Mouse (Mus musculus) macrophage (primary cell): ENCODE data around the gene 1810043G02Rik. TPM values are rescaled to one million over a fixed set of nuclear protein-coding genes. Genes with fewer than 3 reads are reported as not detected.

Experiments used
- H3K27ac ChIP-seq: fragments of 350-480 bp; formaldehyde crosslinking; 2 replicates; pipeline ENCODE4 v1.9.0; 2021
- H3K36me3 ChIP-seq: fragments of 350-480 bp; formaldehyde crosslinking; 2 replicates; pipeline ENCODE4 v1.9.0; 2021; ENCODE audit errors: inconsistent target
- H3K4me3 ChIP-seq: fragments of 350-480 bp; formaldehyde crosslinking; 2 replicates; pipeline ENCODE4 v1.9.0; 2021; ENCODE audit errors: inconsistent target
- H3K79me2 ChIP-seq: fragments of 350-480 bp; formaldehyde crosslinking; 2 replicates; pipeline ENCODE4 v1.9.0; 2021; ENCODE audit errors: inconsistent target
- WGBS: methylation state at CpG from one replicate; pipeline ENCODE4 v1.1.7; 2026; ENCODE audit warnings: inconsistent platforms; ENCODE audit not compliant: missing documents; 5-methylcytosine and 5-hydroxymethylcytosine counted together
- polyA plus RNA-seq: library from polyadenylated mRNA; stranded (reverse); fragments of 250-400 nt; gene quantifications from 3 replicates; pipeline ENCODE4 v1.2.4, GENCODE M21; 2018; ENCODE audit warnings: inconsistent platforms

Gene 1810043G02Rik
- polyA plus RNA-seq, 1 experiment from 2014 or later: 9.8 TPM

DNA sequence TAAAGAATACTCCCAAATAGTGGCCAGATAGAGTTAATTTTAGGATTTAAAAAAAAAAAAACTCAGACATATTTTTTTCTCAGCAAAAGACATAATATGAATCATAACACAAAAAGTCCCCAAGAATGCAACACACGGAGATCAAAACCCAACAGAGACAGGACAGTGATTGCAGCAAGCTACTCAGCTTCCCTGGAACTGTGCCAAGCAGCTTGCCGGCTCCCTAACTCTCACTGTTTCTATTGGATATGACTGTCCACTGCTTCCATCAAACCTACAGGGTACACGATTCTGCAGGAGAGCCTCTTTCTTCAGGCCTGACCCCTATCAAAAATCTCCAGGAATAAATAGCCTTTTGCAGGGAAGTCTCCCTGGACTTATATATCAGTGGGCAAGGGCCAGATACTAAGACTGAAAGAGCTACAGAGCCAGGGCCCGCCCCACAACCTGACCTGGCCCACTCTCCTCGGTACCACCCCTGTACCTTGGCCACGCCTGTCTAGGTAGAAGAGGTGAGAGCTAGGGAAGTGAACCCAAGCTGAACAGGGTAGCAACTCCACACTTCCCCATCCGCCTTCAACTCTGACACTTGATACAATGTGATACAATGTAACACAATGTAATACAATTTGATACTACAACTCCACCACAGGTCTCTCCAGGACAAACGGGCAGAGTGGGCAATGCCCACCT is 1.7 kb upstream of the 1810043G02Rik start:
- 74% methylated on average over 7 of the region's 8 CpGs for WGBS

DNA sequence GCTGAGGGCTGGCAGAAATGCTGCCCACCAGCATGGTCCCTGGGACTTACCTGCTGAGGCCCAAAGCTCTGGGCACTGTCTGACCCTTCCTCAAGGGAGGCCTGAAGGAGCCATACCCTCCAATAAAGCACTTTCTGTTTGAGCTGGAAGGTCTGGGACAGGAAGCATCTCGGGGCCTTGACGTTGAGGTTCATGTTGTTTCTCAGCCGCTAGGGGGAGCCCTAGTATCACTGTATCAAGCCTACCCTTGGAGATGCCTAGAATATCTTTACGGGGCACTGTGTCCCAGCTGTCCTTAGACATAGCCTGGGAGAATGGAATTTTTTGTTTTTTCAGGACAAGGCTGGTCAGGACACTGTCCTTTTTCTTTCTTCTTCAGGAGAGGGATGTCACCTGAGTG is 6.3 kb downstream of the 1810043G02Rik start:
- peaks cover 25% of the 10 kb centered on the region for H3K36me3 ChIP-seq
- WGBS: 2% methylated on average over 4 of the region's 4 CpGs
- no peak overlapping the region for H3K4me3 ChIP-seq
- H3K79me2 ChIP-seq: no peaks in the 10 kb centered on the region
- H3K27ac ChIP-seq: no peak overlapping the region

More for the DNA sequence above, 1.7 kb upstream of the 1810043G02Rik start:
- no peaks in the 10 kb centered on the region for H3K36me3 ChIP-seq
- no peaks in the 10 kb centered on the region for H3K79me2 ChIP-seq
- no peak overlapping the region for H3K27ac ChIP-seq
- H3K4me3 ChIP-seq: no peak overlapping the region

DNA sequence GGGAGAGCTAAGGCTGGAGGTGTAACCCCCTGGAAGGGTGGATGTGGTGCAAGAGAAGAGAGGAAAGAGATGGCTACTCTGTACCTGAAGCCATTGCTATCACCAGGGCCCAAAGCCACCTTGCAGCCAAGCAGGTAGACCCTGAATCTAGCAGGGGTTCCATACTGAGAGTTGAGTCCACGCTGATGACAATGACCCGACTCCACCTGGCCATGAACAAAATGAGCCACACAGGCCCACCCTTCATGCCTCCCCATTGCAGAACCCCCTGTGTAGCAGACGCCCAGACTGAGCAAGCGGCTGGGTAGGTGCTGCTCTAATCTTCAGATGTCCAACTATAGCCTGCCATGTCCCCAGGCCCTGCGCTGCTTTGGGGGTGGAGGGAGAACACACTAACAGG is 7.5 kb downstream of the 1810043G02Rik start:
- 91% methylated on average over 5 of the region's 5 CpGs for WGBS
- Histone ChIP-seq H3K27ac (no peak overlapping the region), H3K4me3 (no peak overlapping the region), H3K79me2 (no peaks in the 10 kb centered on the region), H3K36me3 (peaks cover 36% of the 10 kb centered on the region)

DNA sequence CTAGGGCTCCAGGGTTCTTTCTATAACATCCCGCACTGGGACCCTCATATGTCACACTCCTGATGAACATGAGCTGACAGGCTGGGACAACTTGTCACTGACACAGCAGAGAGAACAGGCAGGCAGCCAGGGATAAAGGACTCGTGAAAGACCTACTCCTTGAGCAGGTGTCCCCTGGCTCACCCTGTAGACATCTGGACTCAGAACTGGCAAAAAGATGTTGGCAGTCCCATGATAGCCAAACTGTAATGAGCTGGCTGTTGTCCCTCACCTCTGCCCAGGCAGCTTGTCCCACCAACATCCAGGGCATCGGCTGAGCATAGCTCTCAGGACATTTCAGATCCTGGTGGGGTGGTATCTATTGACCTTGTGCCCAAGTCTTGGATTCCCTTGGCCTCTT is 17.3 kb downstream of the 1810043G02Rik start:
- 95% methylated on average over 3 of the region's 3 CpGs for WGBS
- no peak overlapping the region for H3K4me3 ChIP-seq
- H3K79me2 ChIP-seq: no peaks in the 10 kb centered on the region
- peaks cover 76% of the 10 kb centered on the region for H3K36me3 ChIP-seq
- H3K27ac ChIP-seq: no peak overlapping the region

DNA sequence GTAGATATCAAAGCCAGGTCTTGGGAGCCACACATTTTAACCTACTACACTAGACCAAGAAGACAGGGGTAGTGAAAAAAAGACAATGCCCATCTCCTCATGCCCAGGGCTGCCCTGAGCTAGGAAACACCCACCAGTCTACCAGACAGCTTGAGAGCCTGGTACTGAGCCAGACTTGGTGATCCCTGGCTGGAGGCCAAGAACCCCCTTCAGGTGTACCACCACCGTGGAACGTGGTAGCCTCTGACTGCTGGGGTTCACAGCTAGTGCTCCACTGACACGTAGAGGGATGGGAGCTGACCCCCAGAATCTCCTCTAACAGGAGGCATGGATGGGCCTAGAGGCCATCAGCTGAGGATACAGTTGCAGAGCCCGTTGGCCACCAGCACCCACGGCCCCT is 21.9 kb downstream of the 1810043G02Rik start:
- 94% methylated on average over 5 of the region's 5 CpGs for WGBS
- Histone ChIP-seq H3K79me2 (peaks cover 20% of the 10 kb centered on the region), H3K27ac (no peak overlapping the region), H3K4me3 (no peak overlapping the region), H3K36me3 (peaks cover 61% of the 10 kb centered on the region)

DNA sequence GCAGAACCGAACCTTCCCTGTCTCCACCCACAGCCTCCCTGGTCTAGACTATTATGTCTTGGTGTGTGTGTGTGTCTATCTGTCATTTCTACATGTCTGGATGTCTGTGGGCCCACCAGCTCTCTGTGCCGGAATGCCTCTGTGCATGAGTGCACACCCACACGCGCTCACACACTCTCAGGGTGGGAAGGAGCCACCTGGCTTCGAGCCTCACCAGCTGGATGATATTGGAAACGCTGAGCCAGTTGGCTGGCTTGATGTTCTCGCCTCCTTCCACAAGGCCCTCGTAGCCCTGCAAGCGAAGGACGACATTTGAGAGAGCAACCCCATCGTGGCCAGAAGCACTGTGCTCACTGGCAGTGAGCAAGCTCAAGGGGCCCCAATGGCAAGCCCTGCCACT is 23.5 kb downstream of the 1810043G02Rik start:
- H3K79me2 ChIP-seq: peaks cover 36% of the 10 kb centered on the region
- H3K27ac ChIP-seq: no peak overlapping the region
- 97% methylated on average over 11 of the region's 11 CpGs for WGBS
- peaks cover 52% of the 10 kb centered on the region for H3K36me3 ChIP-seq
- H3K4me3 ChIP-seq: no peak overlapping the region

DNA sequence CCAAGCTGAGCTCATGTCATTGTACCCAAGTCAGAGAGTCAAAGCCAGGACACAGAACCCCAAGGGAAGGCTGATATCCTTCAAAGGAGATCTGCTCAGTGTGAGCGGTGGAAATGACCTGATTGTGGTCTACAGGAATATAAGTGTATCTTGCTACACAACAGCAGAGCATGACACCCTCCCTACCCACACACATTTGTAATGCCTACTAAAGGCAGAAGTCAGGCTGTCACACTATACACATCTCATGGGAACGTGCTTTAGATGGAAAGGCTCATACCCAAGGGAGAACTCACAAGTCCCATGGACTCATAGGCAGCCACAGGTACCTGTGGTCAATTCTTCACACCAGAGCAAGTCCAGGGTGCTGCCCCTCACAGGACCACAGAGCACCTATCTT is 24.0 kb downstream of the 1810043G02Rik start:
- Histone ChIP-seq H3K79me2 (peaks cover 41% of the 10 kb centered on the region), H3K4me3 (no peak overlapping the region), H3K36me3 (peaks cover 50% of the 10 kb centered on the region), H3K27ac (no peak overlapping the region)
- WGBS: 94% methylated on average over 2 of the region's 2 CpGs

DNA sequence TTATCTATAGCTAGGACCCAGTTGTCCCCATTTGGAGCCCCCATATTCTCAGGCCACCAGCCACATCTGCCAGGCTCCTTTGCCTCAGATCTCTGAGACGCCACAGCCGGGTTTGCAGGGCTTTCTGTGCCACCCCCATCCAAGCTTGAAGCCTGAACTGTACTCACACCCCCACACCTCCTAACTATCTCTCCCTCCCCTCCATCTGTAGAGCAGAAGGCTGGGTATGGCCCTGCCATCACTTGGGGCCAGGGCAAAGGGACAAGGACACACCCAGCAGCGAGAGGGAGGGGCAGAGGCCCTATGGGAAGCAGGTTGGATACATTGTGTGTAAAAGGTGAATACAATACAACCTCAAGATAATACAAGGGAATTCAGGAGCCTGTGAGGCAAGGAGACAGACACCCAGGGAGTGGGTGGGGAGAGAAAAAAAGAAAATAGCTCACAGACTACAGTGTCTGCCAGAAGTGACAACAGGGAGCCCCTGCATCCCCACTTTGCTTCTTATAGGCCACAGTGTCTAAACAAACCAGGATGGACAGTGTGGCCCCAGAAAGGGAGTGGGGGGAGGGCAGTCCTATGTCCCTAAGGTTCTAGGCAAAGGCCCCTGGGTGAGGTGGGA is 26.3 kb downstream of the 1810043G02Rik start:
- WGBS: 100% methylated on average over 3 of the region's 3 CpGs
- H3K79me2 ChIP-seq: peaks cover 59% of the 10 kb centered on the region
- peaks cover 31% of the 10 kb centered on the region for H3K36me3 ChIP-seq
- no peak overlapping the region for H3K4me3 ChIP-seq
- no peak overlapping the region for H3K27ac ChIP-seq

DNA sequence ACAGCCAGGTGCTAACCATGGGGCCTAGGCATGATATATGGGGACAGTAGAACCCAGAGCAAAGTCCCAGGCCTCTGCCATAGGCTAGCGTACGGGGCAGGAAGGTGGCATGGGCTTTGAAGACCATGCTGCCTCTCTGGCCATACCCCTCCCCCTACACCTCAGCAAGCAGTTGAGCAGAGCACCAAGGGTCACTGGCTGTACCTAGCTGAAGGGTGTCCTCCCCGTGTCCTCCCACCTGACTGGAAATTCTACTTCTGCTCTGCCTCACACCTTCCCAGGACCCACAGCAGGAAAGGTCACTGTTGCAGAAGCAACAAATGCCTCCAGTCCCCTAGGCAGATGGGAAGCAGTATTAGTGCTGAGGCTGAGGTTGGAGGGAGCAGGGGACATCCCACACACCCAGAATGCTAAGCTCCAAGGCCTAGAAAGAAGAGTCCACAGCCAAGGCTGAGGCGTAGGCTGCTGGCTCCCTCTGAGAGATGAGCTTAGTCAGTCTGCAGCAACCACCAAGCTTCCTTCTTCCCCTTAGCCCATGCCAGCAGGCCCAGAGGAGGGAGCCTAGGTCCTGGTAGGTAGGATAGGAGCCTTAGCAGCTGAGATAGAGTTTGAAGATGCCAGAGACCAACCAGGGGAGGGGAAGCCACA is 27.6 kb downstream of the 1810043G02Rik start:
- no peak overlapping the region for H3K4me3 ChIP-seq
- peaks cover 19% of the 10 kb centered on the region for H3K36me3 ChIP-seq

DNA sequence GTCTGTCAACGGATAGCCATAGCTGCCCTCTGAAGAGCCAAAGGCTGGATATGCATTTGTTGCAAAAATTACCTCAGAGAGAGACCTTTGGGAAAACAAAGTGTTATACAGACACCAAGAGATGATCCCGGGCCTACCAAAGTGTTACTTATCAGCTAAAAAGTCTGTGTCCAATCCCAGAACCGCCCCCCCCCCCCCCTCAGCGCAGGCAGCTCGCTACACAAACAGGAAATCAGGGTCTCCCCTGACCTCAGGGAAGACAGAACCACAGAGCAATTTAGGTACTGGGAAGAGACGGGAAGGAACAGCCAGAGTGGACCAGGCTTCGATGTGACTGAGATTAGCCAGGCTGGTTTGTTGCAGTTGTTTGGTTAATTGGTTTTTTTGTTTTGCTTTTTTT is 28.9 kb downstream of the 1810043G02Rik start:
- WGBS: 46% methylated on average over 7 of the region's 7 CpGs
- Histone ChIP-seq H3K36me3 (peaks cover 7% of the 10 kb centered on the region; the same call in 1 of the 2 replicates), H3K4me3 (no peak overlapping the region), H3K27ac (no peak overlapping the region), H3K79me2 (peaks cover 59% of the 10 kb centered on the region)

More for the DNA sequence above, 27.6 kb downstream of the 1810043G02Rik start:
- Histone ChIP-seq H3K79me2 (peaks cover 59% of the 10 kb centered on the region), H3K27ac (no peak overlapping the region)
- WGBS: 95% methylated on average over 4 of the region's 4 CpGs

DNA sequence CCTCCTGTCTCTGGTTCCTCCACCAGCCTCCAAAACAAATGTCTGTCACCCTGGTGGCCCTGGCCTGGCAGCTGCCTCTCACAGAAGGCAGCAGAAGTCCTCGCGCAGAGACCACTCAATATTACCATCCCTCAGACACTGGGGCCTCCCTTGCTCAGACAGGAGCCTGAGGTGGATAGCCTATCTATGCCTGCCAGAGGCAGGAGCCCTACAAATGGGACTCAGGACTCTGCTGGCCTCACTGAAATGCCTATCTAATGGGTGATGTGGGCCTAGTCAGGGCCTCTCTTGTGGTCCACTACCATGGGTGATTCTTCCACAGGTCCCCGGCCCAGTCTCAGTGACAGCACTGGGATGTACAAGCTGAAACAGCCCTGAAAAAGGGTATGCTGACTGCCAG is 29.8 kb downstream of the 1810043G02Rik start:
- Histone ChIP-seq H3K36me3 (no peaks in the 10 kb centered on the region), H3K27ac (peak overlapping the region; percentile 33; the same call in 1 of the 2 replicates), H3K79me2 (peaks cover 58% of the 10 kb centered on the region), H3K4me3 (peak overlapping the region; percentile 64)
- WGBS: 91% methylated on average over 3 of the region's 3 CpGs

DNA sequence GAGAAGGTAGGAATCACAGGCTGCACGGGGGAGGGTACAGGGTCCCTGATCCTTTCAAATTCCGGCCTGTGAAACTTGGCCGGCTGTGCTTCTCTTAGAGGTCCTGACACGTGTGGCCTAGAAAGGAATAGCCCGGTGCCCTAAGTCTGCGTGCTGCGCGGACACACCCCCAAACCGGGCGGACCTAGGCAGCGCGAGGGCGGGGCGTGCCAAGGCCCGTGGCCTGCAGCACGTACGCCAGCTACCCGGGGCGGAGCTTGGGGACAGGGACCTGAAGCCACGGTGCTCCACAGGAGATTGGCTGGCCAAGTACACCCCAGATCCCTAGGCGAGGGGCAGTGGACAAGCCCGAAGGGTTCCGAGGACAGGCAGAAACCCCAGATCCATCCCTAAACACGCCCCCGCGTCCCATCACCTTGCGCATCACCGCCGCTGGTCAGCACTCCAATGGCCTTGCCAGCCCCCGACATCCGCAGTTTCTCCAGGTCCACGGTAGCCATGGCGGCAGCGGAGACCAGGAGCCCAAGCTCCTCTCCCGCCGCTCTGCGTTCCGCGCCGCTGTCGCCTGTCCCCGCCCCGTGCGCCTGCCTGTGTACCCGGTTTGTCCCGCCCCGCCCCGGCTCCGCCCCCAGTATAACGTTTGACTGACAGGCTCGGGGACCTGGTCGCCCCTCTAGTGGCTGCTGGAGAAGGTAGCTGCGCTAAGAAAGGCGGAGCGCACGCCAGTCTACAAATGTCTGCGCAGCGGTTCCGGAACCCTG is 31.0 kb downstream of the 1810043G02Rik start:
- Histone ChIP-seq H3K4me3 (peak overlapping the region; percentile 64), H3K27ac (peak overlapping the region; percentile 90), H3K36me3 (no peaks in the 10 kb centered on the region), H3K79me2 (peaks cover 47% of the 10 kb centered on the region)
- WGBS: 2% methylated on average over 58 of the region's 59 CpGs

DNA sequence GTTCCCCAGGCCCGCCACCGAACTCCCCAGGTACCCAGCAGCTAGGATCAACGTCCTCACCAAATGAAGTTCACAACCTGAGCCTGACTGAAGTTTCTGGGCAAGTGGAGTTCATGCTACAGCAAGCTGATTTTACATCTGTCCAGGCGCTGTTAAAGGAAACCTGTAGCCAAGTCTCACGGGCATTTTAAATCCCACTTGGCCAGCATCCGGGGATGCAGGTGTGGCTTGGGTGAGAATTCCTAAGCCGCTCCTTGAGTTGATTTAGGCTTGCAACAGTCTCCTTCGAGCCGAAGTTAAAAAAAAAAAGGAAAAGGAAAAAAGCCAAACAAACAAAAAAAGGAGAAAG is 31.6 kb downstream of the 1810043G02Rik start, which contains the start of gene Pfkl:
Gene Pfkl (minus strand): TSS at position 139 of the 349 bp plus-strand sequence.
- peaks cover 42% of the 10 kb centered on the region for H3K79me2 ChIP-seq
- H3K4me3 ChIP-seq: peak within 1 kb of the TSS; percentile 64
- H3K27ac ChIP-seq: peak within 1 kb of the TSS; percentile 90
- H3K36me3 ChIP-seq: no peaks in the 10 kb centered on the region
- WGBS: 0% methylated on average over 9 of the region's 9 CpGs

DNA sequence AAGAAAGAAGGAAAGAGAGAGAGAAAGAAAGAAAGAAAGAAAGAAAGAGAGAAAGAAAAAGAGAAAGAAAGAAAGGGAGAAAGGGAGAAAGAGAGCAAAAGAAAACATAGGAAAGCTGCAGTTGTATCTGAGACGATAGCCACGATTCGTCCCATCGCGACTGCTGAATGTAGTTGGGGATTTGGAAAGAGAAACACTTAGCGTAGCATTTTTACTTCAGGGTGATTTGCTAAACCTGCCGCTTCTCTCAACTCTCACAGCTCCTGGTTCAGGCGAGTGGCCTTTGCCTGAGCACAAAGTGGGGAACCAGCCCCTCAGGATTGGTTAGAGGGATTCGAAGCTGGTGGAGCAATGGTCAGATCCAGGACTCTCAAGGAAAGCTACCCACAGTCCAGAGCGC is 32.0 kb downstream of the 1810043G02Rik start:
- Histone ChIP-seq H3K36me3 (no peaks in the 10 kb centered on the region), H3K79me2 (peaks cover 38% of the 10 kb centered on the region), H3K27ac (0 out of 2 replicates have a peak overlapping the region, but pooled peaks have one; percentile 12), H3K4me3 (peak overlapping the region; percentile 64; the same call in 1 of the 2 replicates)
- WGBS: 14% methylated on average over 10 of the region's 10 CpGs
